Mouse (Mus musculus) spleen, postnatal 4 days (tissue): ENCODE results near the gene Tnfsf13.
A peak's percentile ranks its signal among the peaks of the same experiment; 100 is the strongest.

Experiments
- DNase-seq, 2 experiments: peaks; one replicate each; pipeline ENCODE4 v3.0.0; 2022; ENCODE audit warnings: low spot score in 2 of 2

Gene Tnfsf13

GRCm38 (mm10) chr11:69680136-69680855, 5.3 kb downstream of the Tnfsf13 start:
- DNase-seq: no peak

GRCm38 (mm10) chr11:69679144-69679543, 6.4 kb downstream of the Tnfsf13 start:
- no peak for DNase-seq

GRCm38 (mm10) chr11:69672211-69672706, 13.3 kb downstream of the Tnfsf13 start, which contains the start of gene Eif4a1:
TSS of gene Eif4a1 (minus strand) at chr11:69672423.
- DNase-seq: peak; percentile 99 to 100

GRCm38 (mm10) chr11:69671726-69672124, 13.9 kb downstream of the Tnfsf13 start:
- DNase-seq: no peak

- peak; percentile 93 to 98 for DNase-seq
Observed at GRCm38 (mm10) chr11:69670786-69671725, 14.5 kb downstream of the Tnfsf13 start.

GRCm38 (mm10) chr11:69666665-69667005, 18.9 kb downstream of the Tnfsf13 start:
- DNase-seq: no peak

- peak; percentile 67 to 74 for DNase-seq
Observed at GRCm38 (mm10) chr11:69665961-69666664, 19.5 kb downstream of the Tnfsf13 start, which contains the start of gene Cd68. TSS of gene Cd68 (minus strand) at chr11:69666153.

GRCm38 (mm10) chr11:69665457-69665960, 20.1 kb downstream of the Tnfsf13 start:
- DNase-seq: no peak

- DNase-seq: no peak
Observed at GRCm38 (mm10) chr11:69664841-69665240, 20.7 kb downstream of the Tnfsf13 start.

GRCm38 (mm10) chr11:69663795-69664194, 21.8 kb downstream of the Tnfsf13 start:
- DNase-seq: no peak

- no peak for DNase-seq
Observed at GRCm38 (mm10) chr11:69662967-69663671, 22.5 kb downstream of the Tnfsf13 start.

GRCm38 (mm10) chr11:69662213-69662966, 23.2 kb downstream of the Tnfsf13 start, which contains the start of gene Mpdu1:
TSS of gene Mpdu1 (minus strand) at chr11:69662642.
- peak; percentile 93 to 97 for DNase-seq

GRCm38 (mm10) chr11:69661221-69661881, 24.2 kb downstream of the Tnfsf13 start:
- DNase-seq: no peak

GRCm38 (mm10) chr11:69657462-69657881, 28.1 kb downstream of the Tnfsf13 start:
- no peak for DNase-seq

- peak; percentile 61 to 82 for DNase-seq
Observed at GRCm38 (mm10) chr11:69656617-69657461, 28.7 kb downstream of the Tnfsf13 start.

- no peak for DNase-seq
Observed at GRCm38 (mm10) chr11:69656065-69656455, 29.5 kb downstream of the Tnfsf13 start.

- DNase-seq: peak; percentile 60 to 81
Observed at GRCm38 (mm10) chr11:69655264-69656064, 30.1 kb downstream of the Tnfsf13 start, which contains the start of gene Sox15. TSS of gene Sox15 (plus strand) at chr11:69655314.

GRCm38 (mm10) chr11:69654760-69655159, 30.8 kb downstream of the Tnfsf13 start:
- no peak for DNase-seq
